Mouse (Mus musculus) spleen, adult 2 months (tissue): ENCODE results near the gene Ccl2.

ENCODE experiments used
- CTCF ChIP-seq: fragments of 200-500 bp; IDR thresholded peaks from 2 replicates; pipeline ENCODE4 v1.5.1; 2011; ENCODE audit warnings: mild to moderate bottlenecking, inconsistent platforms; ENCODE audit not compliant: insufficient read depth, insufficient read length, insufficient replicate concordance; ENCODE audit errors: extremely low read depth
- POLR2A ChIP-seq: fragments of 200-500 bp; IDR thresholded peaks from 2 replicates; pipeline ENCODE4 v1.6.1; 2011; ENCODE audit warnings: low read depth, low read length, inconsistent platforms

DNA sequence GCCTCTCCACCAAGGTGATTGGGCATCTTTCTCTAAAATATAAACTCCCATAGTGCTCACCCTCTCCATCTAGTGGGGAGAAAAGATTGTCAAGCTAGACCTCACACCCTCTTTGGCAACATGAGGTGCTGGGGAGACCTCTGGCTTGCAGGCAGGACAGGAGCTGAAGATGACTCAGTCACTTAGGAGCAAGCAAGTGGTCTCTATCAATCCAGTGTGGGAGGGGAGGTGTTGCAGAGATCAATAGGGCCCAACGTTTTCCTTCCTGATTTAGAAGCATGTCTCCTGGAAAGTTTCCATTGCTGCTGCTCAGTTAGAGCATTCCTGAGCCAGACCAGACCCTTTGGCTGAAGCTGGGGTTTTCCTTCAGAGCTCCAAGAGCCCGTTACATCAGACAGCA, 3.2 kb downstream of the Ccl2 start, which contains the start of gene Gm17268:
- no peak for TF ChIP-seq CTCF
- no peak for TF ChIP-seq POLR2A
